Mouse (Mus musculus) layer of hippocampus, postnatal 14 days (tissue): ENCODE measurements around the gene Mrap. TPM values are rescaled to one million over a fixed set of nuclear protein-coding genes. Genes with fewer than 3 reads are reported as not detected.

Source experiments
- DNase-seq, 2 experiments: peaks; one replicate each; pipeline ENCODE4 v3.0.0; 2021 to 2022; ENCODE audit warnings: low spot score in 2 of 2, mixed read lengths in 1 of 2
- long read RNA-seq, 2 experiments: library from polyadenylated mRNA; stranded (forward); transcript quantifications; one replicate each; pipeline ENCODE4 v2.0.0; 2021
- total RNA-seq, 2 experiments: library from RNA; stranded (reverse); gene quantifications; 2 replicates each; pipeline ENCODE4 v1.2.3; 2021

Gene Mrap
- 1 to 10 TPM in 1 of 2 experiments, under 1 TPM in 1; 0.67 to 1.1 TPM for total RNA-seq
- long read RNA-seq, experiment 1: 0 reads
- long read RNA-seq, experiment 2: 0 reads

DNA sequence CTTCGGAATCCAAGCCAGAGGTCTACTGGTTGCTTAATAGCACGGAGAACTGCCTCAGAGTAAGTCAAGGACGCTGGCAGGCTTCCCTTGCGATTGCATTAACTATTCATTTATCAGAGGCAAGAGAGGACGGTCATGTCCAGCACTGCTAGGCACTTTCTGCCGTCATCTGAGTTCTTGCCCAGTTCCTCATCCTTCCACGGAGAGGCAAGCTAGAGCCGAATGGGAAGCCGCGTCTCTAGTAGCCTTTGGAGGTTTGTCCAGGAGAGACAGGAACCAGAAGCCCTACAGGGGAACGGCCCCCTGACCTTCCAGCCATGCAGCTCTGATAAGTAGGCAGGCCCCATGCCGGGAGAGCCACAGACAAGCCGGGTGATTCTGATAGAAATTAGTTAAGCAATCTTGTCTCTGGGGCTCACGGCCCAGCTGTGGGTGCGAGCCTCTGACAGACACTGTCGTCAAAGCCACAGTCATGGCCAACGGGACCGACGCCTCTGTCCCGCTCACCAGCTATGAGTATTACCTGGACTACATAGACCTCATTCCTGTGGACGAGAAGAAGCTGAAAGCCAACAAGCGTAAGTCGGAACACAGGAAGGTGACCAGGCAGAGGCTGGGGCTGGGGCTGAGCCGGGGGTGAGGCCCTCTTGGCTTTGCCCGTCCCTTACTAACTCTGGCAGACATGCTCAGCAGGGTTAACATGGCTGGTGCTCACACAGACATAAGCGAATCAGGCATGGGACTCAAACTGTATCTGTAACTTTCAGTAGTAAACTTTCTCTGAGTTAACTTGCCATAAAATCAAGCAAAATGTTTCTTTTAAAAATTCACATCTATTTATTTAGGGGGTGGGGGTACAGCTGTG, at the start of gene Mrap:
Gene Mrap (plus strand): TSS at position 116 of the 865 bp plus-strand sequence.
- DNase-seq: no peak

DNA sequence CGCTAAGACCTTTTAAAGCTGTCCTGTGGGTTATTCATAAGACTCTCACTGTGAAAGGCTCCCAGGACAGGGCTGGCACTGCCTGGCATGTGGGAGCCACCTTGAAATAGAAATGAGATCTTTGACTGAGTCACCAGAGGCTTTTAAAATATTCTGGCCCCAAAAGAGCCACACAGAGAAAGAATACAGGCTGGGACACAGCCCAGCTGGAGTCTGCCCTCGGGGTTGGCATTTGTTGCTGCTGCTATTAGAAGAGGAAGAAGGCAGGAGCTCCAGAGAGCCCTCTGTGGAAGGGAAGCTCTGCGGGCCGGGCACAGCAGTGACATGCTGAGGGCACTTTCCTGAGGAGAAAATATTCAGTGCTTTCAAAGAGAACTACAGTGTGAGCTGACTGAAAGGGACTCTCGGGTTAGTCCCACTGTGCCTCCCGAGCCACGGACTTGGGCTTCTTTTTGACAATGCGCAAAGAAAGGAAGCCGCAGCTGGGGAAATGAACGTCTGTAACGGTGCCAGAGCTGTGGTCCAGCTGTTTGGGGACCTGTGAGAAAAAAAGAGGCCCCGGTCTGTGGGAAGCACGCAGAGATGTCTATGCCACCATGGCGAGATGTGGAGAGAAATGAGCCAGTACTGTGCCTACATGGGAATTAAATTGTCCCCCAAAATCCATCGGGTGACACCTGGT, 45.2 kb upstream of the Mrap start:
- DNase-seq: peak; percentile 54 to 85

DNA sequence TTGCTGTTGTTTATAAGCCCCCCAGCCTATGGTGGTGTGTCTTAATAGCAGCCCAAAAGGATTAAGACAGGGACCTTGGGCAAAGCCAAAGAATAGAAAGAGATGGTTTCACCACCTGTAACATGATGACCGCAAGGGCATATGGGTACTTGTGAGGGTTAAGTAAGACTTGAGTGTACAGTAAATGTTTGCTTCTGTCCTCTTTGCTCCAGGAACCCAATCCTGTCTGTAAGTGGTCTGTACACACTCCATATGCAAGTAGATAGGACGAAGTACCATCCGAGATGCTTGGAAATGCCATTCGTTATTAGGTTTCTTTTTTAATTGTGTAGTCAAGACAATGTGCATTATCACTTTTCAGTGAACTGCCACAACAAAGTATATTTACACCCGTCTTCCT, 44.4 kb upstream of the Mrap start:
- no peak for DNase-seq

DNA sequence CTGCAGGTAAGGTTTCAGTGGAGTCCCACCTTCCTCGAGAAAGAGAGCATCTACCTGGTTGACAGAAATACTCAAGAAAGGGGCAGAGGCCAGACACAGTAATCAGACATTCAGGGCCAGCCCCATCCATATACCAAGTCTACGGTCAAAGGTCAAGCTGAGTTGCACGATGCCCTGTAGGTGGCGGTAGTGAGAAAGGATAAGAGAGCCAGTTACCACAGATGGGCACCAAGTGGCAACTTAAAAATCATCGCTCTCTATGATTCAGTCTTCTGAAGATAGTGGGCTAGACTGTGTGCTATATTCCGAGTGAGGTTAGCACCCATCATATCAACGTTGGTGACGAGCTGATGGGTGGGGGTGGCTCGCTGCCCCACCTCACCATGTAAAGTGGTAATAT, 43.3 kb upstream of the Mrap start:
- peak in 1 of 2 experiments; percentile 38 for DNase-seq

DNA sequence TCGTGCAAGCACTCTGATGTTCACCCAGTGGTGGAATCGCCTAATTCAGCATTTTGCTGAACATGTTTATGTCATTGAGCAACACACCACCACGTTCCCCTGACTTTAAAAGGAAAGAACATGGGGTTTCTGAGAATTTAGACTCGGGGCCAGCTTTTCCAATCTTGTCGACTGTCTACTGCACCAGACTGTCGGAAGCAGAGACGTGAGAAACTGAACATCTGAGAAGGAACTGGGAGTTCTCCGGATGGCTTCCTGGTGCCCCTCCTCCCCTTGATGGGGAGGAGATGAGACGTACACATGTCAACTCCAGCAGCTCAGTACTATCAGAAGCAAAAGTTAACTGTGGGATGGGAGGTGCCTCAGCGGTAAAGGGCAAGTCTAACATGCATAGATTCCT, 42.9 kb upstream of the Mrap start:
- DNase-seq: peak in 1 of 2 experiments; percentile 69

DNA sequence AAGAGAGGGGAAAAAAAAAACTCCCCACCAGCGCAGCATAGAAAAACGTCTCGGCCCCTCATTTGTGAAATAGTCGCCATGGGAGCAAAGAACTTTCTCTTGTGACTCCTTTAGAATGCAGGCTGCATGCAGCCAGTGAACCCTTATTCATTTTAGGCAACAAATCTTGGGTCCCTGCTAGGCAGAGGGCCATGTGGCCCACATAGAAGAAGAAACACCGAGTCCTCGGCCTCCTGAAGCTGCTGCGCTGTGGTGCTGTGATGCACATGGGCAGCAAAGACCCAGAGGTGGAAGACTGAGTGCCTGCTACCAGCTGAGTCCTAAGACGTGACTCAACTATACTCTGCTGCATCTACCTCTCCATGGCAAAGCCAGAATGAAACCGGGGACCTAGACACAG, 41.7 kb upstream of the Mrap start:
- no peak for DNase-seq

DNA sequence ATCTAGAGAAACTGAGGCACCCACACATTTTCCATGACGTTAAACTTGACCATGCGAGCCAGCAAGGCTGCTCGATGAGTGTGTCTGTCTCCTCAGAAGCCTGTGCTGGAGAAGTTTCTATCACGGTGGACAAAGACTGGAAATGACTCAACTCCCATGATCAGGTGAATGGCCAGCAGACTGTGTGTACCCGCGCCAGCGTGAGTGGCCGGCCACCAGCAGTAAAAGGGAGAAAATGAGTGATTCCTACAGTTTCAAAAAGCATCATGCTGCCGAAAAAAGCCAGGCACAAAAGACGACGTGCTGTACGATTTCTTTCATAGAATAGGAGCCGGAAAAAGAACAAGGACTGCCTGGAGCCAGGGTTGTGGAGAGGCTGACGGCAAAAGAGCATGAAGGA, 38.6 kb upstream of the Mrap start:
- DNase-seq: no peak

DNA sequence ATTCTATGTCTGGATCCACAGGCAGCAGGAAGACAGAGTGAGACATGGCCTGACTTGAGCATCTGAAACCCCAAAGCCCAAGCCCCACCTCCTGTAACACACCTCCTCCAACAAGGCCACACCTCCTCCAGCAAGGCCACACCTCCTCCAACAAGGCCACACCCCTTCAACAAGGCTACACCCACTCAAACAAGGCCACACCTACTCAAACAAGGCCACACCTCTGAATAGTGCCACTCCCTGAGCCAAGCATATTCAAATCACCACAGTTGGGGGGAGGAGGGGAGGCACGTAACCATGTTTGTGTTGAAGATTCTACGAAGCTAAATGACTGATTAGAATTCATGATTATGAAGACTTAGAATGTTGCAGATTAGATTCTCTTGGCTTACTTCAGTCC, 36.5 kb upstream of the Mrap start:
- no peak for DNase-seq

DNA sequence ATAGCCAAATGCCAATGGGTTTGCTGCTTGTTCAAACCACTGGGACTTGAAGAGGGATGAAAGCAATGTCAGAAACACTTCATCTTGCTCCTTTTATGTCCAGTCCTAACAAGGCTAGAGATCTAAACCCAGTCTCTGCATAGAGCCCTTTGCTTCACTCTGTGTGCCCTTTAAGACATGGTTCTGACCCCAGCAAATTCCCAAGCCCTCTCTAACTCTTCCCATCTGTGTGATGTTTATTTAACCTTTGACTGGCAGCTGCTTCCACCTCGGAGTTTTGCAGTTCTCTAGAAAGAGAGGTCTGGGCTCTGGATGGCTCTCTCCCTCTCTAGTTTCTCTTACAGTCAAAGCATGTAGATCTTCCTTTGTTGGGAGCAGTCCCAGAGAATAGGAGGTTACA, 34.4 kb upstream of the Mrap start:
- no peak for DNase-seq

DNA sequence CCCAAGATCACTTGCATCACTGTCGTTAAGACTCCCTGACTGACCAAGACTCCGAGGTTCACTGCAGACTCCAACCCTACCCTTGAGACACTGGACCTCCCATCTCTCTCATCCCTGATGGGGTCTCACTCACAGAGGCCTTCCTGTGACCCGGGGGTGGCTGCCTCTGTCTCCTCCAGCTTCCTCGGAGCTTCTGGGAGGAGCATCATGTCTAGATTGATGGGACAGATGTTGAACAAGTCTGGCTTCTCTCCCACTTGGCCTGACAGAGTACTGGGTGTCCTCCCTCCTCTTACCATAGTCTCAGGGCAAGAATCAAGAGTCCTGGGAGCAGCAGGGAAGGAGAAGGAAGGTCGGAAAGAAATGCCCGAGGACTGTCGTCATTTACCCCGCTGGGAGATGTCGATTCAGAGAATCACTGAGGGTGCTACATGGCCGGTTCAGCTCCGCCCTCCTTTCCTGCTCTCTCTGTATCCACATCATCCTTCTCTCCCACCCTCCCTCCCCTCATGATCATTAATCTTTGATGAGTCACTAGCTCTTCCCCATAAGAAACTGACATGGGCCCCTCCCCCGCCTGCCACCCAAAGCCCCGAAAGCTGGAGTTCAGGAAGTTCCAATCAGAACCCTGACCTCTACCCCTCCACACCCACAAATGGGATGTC, 33.7 kb upstream of the Mrap start:
- DNase-seq: no peak

DNA sequence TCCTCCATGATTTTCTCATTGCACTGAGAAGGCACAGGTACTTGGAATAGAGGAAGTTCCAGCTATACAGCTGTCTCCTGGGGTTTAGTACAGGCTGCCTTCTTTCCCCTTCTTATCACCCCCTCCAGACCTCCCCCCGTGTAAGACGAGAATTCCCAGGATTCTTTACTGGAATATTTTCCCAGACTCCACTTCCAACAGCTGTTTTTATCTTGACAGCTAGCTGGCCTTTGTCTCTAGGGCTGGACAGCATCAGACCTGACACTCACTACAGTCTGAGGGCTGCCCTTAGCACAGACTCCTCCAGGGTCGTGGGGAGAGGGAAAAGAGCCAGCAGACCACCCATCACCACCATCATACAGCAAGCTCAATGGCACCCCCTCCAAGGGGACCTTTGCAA, 31.7 kb upstream of the Mrap start:
- no peak for DNase-seq

DNA sequence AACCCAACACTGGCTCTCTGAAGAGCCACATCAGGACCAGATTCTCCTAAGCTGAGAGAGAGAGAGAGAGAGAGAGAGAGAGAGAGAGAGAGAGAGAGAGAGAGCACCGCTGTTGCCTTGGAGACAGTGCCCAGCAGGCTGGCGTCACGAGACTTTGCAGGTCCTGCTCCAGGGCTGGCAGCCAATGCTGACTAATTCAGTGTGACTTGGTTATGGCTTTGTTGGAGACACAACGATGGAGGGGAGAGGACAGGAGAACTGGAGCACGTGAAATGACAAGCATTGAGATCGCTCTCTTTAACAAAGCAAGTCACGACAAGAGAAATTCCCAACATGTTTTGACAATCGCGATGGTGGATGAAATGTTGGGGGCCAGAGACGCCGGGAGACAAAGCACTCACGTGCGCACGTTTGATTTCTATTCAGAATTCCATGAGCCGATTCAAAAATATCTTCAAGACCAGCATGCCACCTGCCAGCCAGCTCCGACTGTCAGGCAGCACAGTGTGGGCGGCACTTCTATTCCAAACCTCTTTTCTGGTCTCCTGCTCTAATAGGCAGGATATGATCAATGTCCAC, 28.2 kb upstream of the Mrap start:
- DNase-seq: peak; percentile 83 to 89

DNA sequence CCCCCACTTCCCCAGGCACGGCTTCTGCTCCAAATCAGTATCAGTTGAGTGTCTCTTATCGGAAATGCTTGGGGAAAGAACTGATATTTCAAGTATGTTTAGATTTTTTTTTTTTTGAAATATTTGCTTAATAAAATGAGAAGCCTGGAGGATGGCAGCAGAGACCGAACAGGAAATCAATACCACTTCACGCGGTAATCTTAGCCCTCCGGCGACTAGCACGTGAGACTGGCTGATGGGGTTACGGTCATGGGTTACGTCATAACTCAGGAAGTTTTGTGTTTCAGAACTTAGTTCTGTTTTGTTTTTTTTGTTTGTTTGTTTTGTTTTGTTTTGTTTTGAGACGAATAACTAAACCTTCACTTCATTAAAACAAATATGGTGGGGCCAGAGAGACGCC, 27.7 kb upstream of the Mrap start:
- no peak for DNase-seq

DNA sequence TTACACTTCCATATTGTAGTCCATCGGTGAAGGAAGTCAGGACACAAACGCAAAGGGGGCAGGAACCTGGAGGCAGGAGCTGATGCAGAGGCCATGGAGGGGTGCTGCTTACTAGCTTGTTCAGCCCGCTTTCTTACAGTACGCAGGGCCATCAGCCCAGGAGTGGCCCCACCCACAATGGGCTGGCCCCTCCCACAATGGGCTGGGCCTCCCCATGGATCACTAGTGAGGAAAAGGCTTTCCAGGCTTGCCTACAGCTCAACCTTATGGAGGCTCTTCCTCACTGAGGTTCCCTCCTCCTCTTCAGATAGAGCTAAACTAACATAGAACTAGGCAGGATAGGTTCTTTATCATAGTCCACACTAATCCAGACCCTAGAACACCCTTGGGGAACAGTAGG, 14.0 kb upstream of the Mrap start:
- DNase-seq: no peak

DNA sequence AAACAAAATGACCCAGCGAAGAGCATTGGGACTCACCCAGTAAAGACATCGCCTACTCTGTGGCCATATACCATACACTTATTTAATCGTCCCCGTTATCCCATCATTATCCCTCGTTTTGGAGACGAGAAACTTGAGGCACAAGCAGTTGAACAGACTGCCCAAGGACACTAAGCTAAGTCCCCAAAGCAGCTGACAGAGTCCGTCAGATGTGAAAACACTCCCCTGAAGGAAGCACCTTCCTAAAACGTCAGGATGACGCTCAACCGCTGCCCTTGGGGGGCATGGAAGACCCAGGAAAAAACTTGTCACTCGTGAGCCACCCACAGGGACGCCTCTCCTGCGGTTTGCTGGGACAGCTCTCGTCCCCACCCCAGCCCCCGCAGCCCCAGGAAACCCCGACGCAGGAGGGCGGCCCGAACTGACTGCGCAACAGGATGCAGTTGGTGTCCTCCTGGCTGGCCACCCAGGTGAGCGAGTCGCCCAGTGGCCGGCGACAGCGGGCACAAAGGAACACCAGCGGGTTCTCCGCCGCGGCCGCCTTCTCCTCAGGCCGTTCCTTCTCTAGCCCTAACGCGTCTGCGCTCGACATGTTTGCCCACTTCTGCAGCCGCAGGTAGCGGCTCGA, 11.3 kb upstream of the Mrap start:
- no peak for DNase-seq

DNA sequence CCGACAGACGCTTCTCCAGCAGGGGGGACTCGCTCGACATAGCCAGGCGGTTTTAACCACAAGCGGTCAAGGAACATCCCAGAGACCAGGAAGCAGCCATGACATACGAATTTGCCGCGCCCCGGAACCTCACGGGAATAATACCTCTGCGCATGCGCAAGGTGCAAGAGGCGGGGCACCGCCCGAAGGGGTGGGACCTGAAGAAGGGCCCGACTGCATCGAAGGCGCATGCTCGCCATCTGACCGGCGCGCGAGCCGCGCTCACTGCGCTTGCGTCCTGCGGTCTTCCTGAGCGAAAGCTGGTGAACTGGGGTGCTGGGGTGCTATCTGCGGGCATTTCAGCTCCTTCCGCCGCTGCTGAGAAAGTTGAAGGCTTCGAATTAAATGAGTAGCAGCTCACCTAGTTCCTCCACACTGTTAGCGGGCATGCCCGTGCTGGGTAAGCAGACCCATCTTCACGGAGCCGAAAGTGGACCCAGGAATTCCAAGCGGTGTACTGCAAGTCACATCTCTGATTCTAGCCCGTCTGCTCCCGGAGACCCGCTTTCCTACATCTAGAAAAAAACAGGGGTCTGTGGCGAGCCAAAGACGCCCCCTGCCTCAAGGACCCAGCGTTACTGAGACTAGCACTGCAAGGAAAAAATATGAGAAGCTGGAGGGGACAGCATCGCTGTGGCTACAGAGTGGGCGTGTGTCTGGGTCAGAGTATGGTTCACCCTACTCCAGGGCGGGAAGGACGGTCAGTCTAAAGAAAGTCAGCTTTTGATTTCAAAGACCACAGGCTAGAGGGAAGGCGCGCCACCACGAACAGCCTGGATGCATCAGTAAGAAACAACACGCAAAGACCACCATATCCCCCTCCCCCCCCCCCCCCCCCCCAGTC, 10.5 kb upstream of the Mrap start, which contains the start of gene Mis18a:
Gene Mis18a (minus strand): TSS at position 172 of the 883 bp plus-strand sequence.
- DNase-seq: peak; percentile 91 to 97

DNA sequence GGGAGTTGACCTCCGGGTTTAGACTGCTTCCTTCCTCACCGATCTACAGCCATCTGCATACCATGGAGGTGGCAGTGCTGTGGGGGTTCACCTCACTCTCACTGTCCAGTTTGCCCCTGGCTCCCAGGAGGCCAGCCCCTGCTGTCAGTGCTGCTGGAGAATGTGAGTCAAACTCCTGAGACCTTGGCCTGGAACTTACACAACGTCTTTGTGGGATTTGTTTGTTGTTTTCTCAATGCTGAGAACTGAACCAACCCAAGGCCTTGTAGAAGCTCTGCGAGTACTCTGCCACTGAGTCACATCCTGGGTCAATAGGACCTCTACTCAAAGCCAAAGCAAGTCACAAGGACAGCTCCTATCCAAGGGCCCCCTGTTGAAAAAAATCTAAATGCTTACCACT, 2.4 kb upstream of the Mrap start:
- no peak for DNase-seq

DNA sequence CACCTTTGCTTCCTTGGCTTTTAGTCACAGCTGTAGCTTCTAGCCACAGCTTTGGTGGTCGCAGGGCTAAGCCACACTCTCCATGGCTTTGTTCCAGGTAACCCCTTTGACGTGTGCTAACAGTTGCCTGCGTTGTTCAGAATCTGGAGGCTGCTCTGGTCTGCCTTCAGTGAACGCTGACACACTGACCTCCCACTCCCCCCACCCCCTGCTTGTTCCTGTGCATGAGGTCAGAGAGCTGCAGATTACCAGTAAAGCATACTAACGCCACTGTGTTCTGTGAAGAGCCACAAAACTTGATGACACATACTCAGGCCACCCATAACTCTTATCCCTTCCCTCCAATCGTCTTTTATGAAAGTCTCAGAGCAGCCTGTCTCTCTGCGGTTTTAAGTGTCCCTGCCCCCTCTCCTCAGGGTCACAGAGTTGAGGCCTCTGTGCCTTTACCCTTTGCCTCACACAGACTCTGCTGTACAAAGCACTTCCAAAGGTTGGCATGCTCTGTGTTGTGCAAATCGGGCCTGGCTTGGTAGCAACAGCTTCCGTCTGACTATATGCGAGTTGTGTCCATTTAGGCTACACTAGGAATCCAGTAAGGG, 1.2 kb upstream of the Mrap start:
- DNase-seq: no peak

DNA sequence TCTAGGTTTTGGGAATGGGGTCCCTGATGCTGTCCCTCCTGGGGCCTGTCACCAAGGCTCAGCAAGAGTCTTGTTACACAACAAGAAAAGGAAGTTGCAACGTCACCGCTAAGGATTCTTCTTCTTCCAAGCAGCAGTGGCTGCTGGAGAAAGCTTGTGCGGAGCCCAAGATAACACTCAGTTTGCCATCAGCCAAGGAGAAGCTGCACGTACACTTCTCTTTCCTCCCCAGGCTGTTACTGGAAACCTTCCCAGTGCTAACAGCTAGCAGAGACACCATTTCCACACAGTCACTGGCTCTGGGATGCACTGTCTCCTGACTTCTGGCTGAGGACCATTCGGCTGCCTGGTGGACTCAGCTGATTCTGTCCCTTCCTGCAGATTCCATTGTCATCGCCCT, 9.1 kb downstream of the Mrap start:
- peak in 1 of 2 experiments; percentile 28 for DNase-seq

DNA sequence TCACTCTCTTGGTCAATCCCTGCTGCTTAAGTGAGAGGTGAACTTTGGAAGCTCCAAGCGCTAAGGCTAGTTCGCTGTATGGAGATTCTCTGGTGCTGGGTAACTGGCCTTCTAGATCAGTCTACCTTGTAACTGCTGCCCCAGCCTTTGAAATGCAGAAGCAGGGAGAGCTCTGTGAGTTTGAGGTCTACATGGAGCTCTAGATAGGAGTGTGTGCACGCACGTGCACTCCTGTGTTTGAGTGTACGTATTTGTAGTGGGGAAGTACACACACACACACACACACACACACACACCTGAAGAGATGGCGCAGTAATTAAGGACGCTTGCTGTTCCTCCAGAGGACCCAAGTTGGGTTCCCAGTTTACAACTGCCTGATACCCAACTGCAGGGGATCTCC, 10.2 kb downstream of the Mrap start:
- no peak for DNase-seq
